Mouse (Mus musculus) skeletal muscle tissue, postnatal 0 days (tissue): ENCODE results near the gene Lce3a. TPM values are rescaled to one million over a fixed set of nuclear protein-coding genes. Genes with fewer than 3 reads are reported as not detected.

ENCODE experiments used
- polyA plus RNA-seq: library from polyadenylated mRNA; unstranded; fragments of >200 nt; fragmentation: Nextera tagmentation; extraction: Ambion mirVana; gene quantifications from 2 replicates; pipeline ENCODE4 v1.2.1, GENCODE M21; 2015

The Lce3a gene
- polyA plus RNA-seq, result not detected in 2 replicates

GRCm38 (mm10) chr3:92926130-92926529 is at the start of gene Lce3a:
Gene Lce3a (minus strand): TSS chr3:92926230.

GRCm38 (mm10) chr3:92966761-92967160 is 40.7 kb upstream of the Lce3a start, which contains the start of gene Lce3e:
Gene Lce3e (plus strand): TSS chr3:92967061.

GRCm38 (mm10) chr3:92957090-92957489 is 31.1 kb upstream of the Lce3a start, which contains the start of gene Lce3d:
Gene Lce3d (plus strand): TSS chr3:92957390.

GRCm38 (mm10) chr3:92944186-92944585 is 18.2 kb upstream of the Lce3a start, which contains the start of gene Lce3c:
Gene Lce3c (plus strand): TSS chr3:92944486.

GRCm38 (mm10) chr3:92932679-92933078 is 6.6 kb upstream of the Lce3a start, which contains the start of gene Lce3b:
Gene Lce3b (plus strand): TSS chr3:92932979.

Other genes with a start within 250 kb of the Lce3a start
- gene Lce1c, start 247.0 kb downstream of the Lce3a start, polyA plus RNA-seq, result 19.1 TPM in 1 of 2 replicates, not detected in the other
- gene Lce1d, start 239.0 kb downstream of the Lce3a start, polyA plus RNA-seq, result 4.5 TPM in 1 of 2 replicates, not detected in the other
- 9.5 TPM in 1 of 2 replicates, not detected in the other for gene Lce1e, start 217.2 kb downstream of the Lce3a start, polyA plus RNA-seq
- gene Lce1f, start 205.9 kb downstream of the Lce3a start, polyA plus RNA-seq, result 9.6 TPM in 1 of 2 replicates, not detected in the other
- gene Gm38119, start 187.1 kb downstream of the Lce3a start, polyA plus RNA-seq, result not detected in 2 replicates
- 5.5 TPM in 1 of 2 replicates, not detected in the other for gene Lce1g, start 173.9 kb downstream of the Lce3a start, polyA plus RNA-seq
- 5.9 TPM in 1 of 2 replicates, not detected in the other for gene Lce1h, start 161.2 kb downstream of the Lce3a start, polyA plus RNA-seq
- gene Lce1i, start 147.3 kb downstream of the Lce3a start, polyA plus RNA-seq, result 12.5 TPM in 1 of 2 replicates, not detected in the other
- 3.5 TPM in 1 of 2 replicates, not detected in the other for gene Lce1j, start 135.7 kb downstream of the Lce3a start, polyA plus RNA-seq
- gene Lce1k, start 118.3 kb downstream of the Lce3a start, polyA plus RNA-seq, result 2.4 TPM in 1 of 2 replicates, not detected in the other
- 3.5 TPM in 1 of 2 replicates, not detected in the other for gene Kprp, start 99.0 kb downstream of the Lce3a start, polyA plus RNA-seq
- gene Lce1l, start 74.9 kb downstream of the Lce3a start, polyA plus RNA-seq, result 8.8 TPM in 1 of 2 replicates, not detected in the other
- 8.3 TPM in 1 of 2 replicates, not detected in the other for gene 2310050C09Rik, start 56.0 kb downstream of the Lce3a start, polyA plus RNA-seq
- not detected in 2 replicates for gene Lce3b, start 6.7 kb upstream of the Lce3a start, polyA plus RNA-seq
- gene Lce3c, start 18.3 kb upstream of the Lce3a start, polyA plus RNA-seq, result 5.2 TPM in 1 of 2 replicates, not detected in the other
- gene Lce3d, start 31.2 kb upstream of the Lce3a start, polyA plus RNA-seq, result not detected in 2 replicates
- 0.35 TPM in 1 of 2 replicates, not detected in the other for gene Lce3e, start 40.8 kb upstream of the Lce3a start, polyA plus RNA-seq
- not detected in 2 replicates for gene Lce3f, start 66.0 kb upstream of the Lce3a start, polyA plus RNA-seq
- 0.22 and 40.8 TPM in 2 replicates for gene Crct1, start 89.5 kb upstream of the Lce3a start, polyA plus RNA-seq
- 61.0 TPM in 1 of 2 replicates, not detected in the other for gene Lce1m, start 92.8 kb upstream of the Lce3a start, polyA plus RNA-seq
- gene Gm4858, start 142.6 kb upstream of the Lce3a start, polyA plus RNA-seq, result not detected in 2 replicates
- not detected in 2 replicates for gene Crnn, start 218.6 kb upstream of the Lce3a start, polyA plus RNA-seq